In genomic region chr2:125247962-125248235, GRCm38 (mm10) we compare ENCODE assay signal across 8 mouse cellular contexts. TPM values are rescaled to one million over a fixed set of nuclear protein-coding genes. Genes with fewer than 3 reads are reported as not detected.
DNase-seq lines count a peak whose midpoint lies in the region; ATAC-seq and TF ChIP-seq lines count a peak whose summit lies in the region.

No protein-coding gene starts in this region.

- no peaks in the 10 kb centered on the region for H3K27me3 ChIP-seq in heart, embryonic 12.5 days (replicated peaks)
- H3K27me3 ChIP-seq in E14TG2a.4 (ENCODE audit: insufficient read depth, low read length) = no peaks in the 10 kb centered on the region
- no peaks in the 10 kb centered on the region for H3K27me3 ChIP-seq in forebrain, embryonic 12.5 days
- no peaks in the 10 kb centered on the region for H3K27me3 ChIP-seq in liver, embryonic 15.5 days

- intact Hi-C loops in heart, postnatal 10 days (cut with DNase I) = no loop called here

- ATAC-seq in heart, embryonic 12.5 days (ENCODE audit: insufficient number of reproducible peaks, low FRiP score) = peak; percentile 7; the same call in 1 of the 2 replicates
- no peak for ATAC-seq in forebrain, embryonic 12.5 days (ENCODE audit: low FRiP score)
- no peak; the same call in 1 of the 2 replicates for ATAC-seq in liver, embryonic 15.5 days (ENCODE audit: insufficient read depth)

- H3K27ac ChIP-seq in heart, embryonic 12.5 days (ENCODE audit: poor library complexity, severe bottlenecking) = peak overlapping the region; percentile 89
- peak overlapping the region; percentile 90 for H3K27ac ChIP-seq in forebrain, embryonic 12.5 days
- H3K27ac ChIP-seq in liver, embryonic 15.5 days (replicated peaks) = peak overlapping the region; percentile 88

- TF ChIP-seq CTCF in E14TG2a.4 (conservative IDR thresholded peaks at IDR 0.05; ENCODE audit: low read length) = no peak

- peaks cover 33% of the 10 kb centered on the region for H3K36me3 ChIP-seq in heart, embryonic 12.5 days
- H3K36me3 ChIP-seq in E14TG2a.4 (ENCODE audit: insufficient read depth, low read length) = peaks cover 47% of the 10 kb centered on the region
- H3K36me3 ChIP-seq in forebrain, embryonic 12.5 days (replicated peaks) = peaks cover 25% of the 10 kb centered on the region
- peaks cover 34% of the 10 kb centered on the region for H3K36me3 ChIP-seq in liver, embryonic 15.5 days (replicated peaks)

- WGBS in heart, embryonic 12.5 days = 0% methylated on average over 9 of the region's 9 CpGs
- WGBS in forebrain, embryonic 12.5 days = under 1% methylated on average over 9 of the region's 9 CpGs
- WGBS in liver, embryonic 15.5 days (ENCODE audit: insufficient replicate concordance) = 0% methylated on average over 9 of the region's 9 CpGs

- H3K9ac ChIP-seq in heart, embryonic 12.5 days = peak overlapping the region; percentile 92
- peak overlapping the region; percentile 87 for H3K9ac ChIP-seq in forebrain, embryonic 12.5 days
- H3K9ac ChIP-seq in liver, embryonic 15.5 days = peak overlapping the region; percentile 85

- H3K4me2 ChIP-seq in heart, embryonic 12.5 days = peak overlapping the region; percentile 91
- peak overlapping the region; percentile 64 for H3K4me2 ChIP-seq in forebrain, embryonic 12.5 days
- peak overlapping the region; percentile 89 for H3K4me2 ChIP-seq in liver, embryonic 15.5 days

- peaks cover 12% of the 10 kb centered on the region for H3K4me1 ChIP-seq in heart, embryonic 12.5 days (replicated peaks)
- H3K4me1 ChIP-seq in E14TG2a.4 (replicated peaks; ENCODE audit: low read depth, low read length) = no peaks in the 10 kb centered on the region
- peaks cover 24% of the 10 kb centered on the region for H3K4me1 ChIP-seq in forebrain, embryonic 12.5 days
- peaks cover 53% of the 10 kb centered on the region for H3K4me1 ChIP-seq in liver, embryonic 15.5 days (replicated peaks)

- no peak for DNase-seq in heart, postnatal 10 days
- no peak for DNase-seq in adrenal gland, adult (ENCODE audit: inconsistent age in 2 of 2, low spot score in 1 of 2)
- no peak for DNase-seq in right cerebral cortex, postnatal 4 days
- no peak for DNase-seq in cerebellum, adult 9-10 months

- H3K9me3 ChIP-seq in heart, embryonic 12.5 days (replicated peaks) = no peaks in the 10 kb centered on the region
- H3K9me3 ChIP-seq in E14TG2a.4 (ENCODE audit: low read length) = peaks cover 82% of the 10 kb centered on the region
- no peaks in the 10 kb centered on the region for H3K9me3 ChIP-seq in forebrain, embryonic 12.5 days
- no peaks in the 10 kb centered on the region for H3K9me3 ChIP-seq in liver, embryonic 15.5 days (replicated peaks)

- peak overlapping the region; percentile 86 for H3K4me3 ChIP-seq in heart, embryonic 12.5 days
- peak overlapping the region; percentile 91 for H3K4me3 ChIP-seq in E14TG2a.4 (replicated peaks; ENCODE audit: low read length)
- peak overlapping the region; percentile 72 for H3K4me3 ChIP-seq in forebrain, embryonic 12.5 days (replicated peaks)
- peak overlapping the region; percentile 85 for H3K4me3 ChIP-seq in liver, embryonic 15.5 days (replicated peaks)

RNA-seq across cellular contexts. Expression of gene Dut, which starts 0.9 kb away (rescaled TPM):
- polyA plus RNA-seq in heart, embryonic 12.5 days (2016; fragmentation: Nextera tagmentation; extraction: Ambion mirVana) = 137 and 143 TPM in 2 replicates
- 10 to 100 TPM; 38.1 to 42.9 TPM for total RNA-seq in heart, postnatal 10 days (2021)
- polyA plus RNA-seq in forebrain, embryonic 12.5 days (2016; fragmentation: Nextera tagmentation; extraction: Ambion mirVana) = 224 and 225 TPM in 2 replicates
- 87.7 and 101 TPM in 2 replicates for polyA plus RNA-seq in liver, embryonic 15.5 days (2015; fragmentation: Nextera tagmentation; extraction: Ambion mirVana)
